Mouse (Mus musculus) hindbrain, postnatal 0 days (tissue): ENCODE measurements around the gene Teddm3. TPM values are rescaled to one million over a fixed set of nuclear protein-coding genes. Genes with fewer than 3 reads are reported as not detected.

Experiments used
- ATAC-seq: fragments of 200-750 bp; cut with Nextera tagmentation; 2 replicates; pipeline ENCODE4 v1.8.0; 2017; ENCODE audit warnings: mild to moderate bottlenecking, moderate TSS enrichment, moderate library complexity
- DNase-seq: peaks from one replicate; pipeline ENCODE4 v3.0.0-alpha.2; 2015; ENCODE audit warnings: low spot score
- H3K27ac ChIP-seq: fragments of 300-500 bp; sonication (generic); 2 replicates; pipeline ENCODE4 v1.5.1; 2014; ENCODE audit warnings: mild to moderate bottlenecking
- H3K27me3 ChIP-seq: fragments of 300-500 bp; sonication (generic); 2 replicates; pipeline ENCODE4 v1.6.1; 2014; ENCODE audit warnings: low read length, mixed read lengths; ENCODE audit not compliant: insufficient read depth
- H3K36me3 ChIP-seq: fragments of 300-500 bp; sonication (generic); 2 replicates; pipeline ENCODE4 v1.6.1; 2014; ENCODE audit warnings: low read length, mixed read lengths; ENCODE audit not compliant: insufficient read depth
- H3K4me1 ChIP-seq: fragments of 300-500 bp; sonication (generic); 2 replicates; pipeline ENCODE4 v1.6.1; 2014; ENCODE audit warnings: antibody characterized with exemption, low read length, mixed read lengths; ENCODE audit not compliant: insufficient read depth
- H3K4me2 ChIP-seq: fragments of 300-500 bp; sonication (generic); 2 replicates; pipeline ENCODE4 v1.6.1; 2014; ENCODE audit warnings: low read depth, mild to moderate bottlenecking, low read length, moderate library complexity, mixed read lengths
- H3K4me3 ChIP-seq: fragments of 300-500 bp; sonication (generic); 2 replicates; pipeline ENCODE4 v1.5.1; 2014; ENCODE audit warnings: low read length
- H3K9ac ChIP-seq: fragments of 300-500 bp; sonication (generic); replicated peaks from 2 replicates; pipeline ENCODE4 v1.6.1; 2014; ENCODE audit warnings: mild to moderate bottlenecking, low read length, moderate library complexity, mixed read lengths
- H3K9me3 ChIP-seq: fragments of 300-500 bp; sonication (generic); 2 replicates; pipeline ENCODE4 v1.6.1; 2016; ENCODE audit warnings: low read length, mixed read lengths
- CTCF ChIP-seq: IDR thresholded peaks from 2 replicates; pipeline ENCODE4 v1.5.1; 2016; ENCODE audit warnings: antibody characterized with exemption, control low read depth, low read depth
- WGBS: fragments of 180-500 bp; shearing (Covaris S2); extraction: QIAGEN DNeasy Blood & Tissue Kit; methylation state at CpG from one replicate; pipeline ENCODE4 v1.1.7; 2014; 5-methylcytosine and 5-hydroxymethylcytosine counted together
- polyA plus RNA-seq: library from polyadenylated mRNA; unstranded; fragments of >200 nt; fragmentation: Nextera tagmentation; extraction: Ambion mirVana; gene quantifications from 2 replicates; pipeline ENCODE4 v1.2.1, GENCODE M21; 2015
- total RNA-seq: library from RNA; depleted of rRNA; stranded (reverse); fragments of >200 nt; gene quantifications from 2 replicates; pipeline ENCODE4 v1.2.3, GENCODE M21; 2014

The Teddm3 gene
- total and polyA plus RNA-seq, 2 experiments from 2014 or later = 0.10 to 0.33 TPM

GRCm38 (mm10) chr16:21195260-21195866, 41.6 kb upstream of the Teddm3 start:
- Histone ChIP-seq H3K4me2 (no peak overlapping the region), H3K36me3 (no peaks in the 10 kb centered on the region), H3K9me3 (no peaks in the 10 kb centered on the region), H3K4me1 (no peaks in the 10 kb centered on the region), H3K4me3 (no peak overlapping the region), H3K9ac (no peak overlapping the region), H3K27me3 (no peaks in the 10 kb centered on the region), H3K27ac (no peak overlapping the region)
- WGBS = 52% methylated on average over 8 of the region's 8 CpGs
- TF ChIP-seq CTCF = no peak
- no peak for DNase-seq
- ATAC-seq = no peak

GRCm38 (mm10) chr16:21194182-21194581, 40.4 kb upstream of the Teddm3 start:
- H3K4me2 ChIP-seq = no peak overlapping the region
- H3K9ac ChIP-seq = no peak overlapping the region
- no peaks in the 10 kb centered on the region for H3K36me3 ChIP-seq
- H3K4me3 ChIP-seq = no peak overlapping the region
- no peak for TF ChIP-seq CTCF
- 90% methylated on average over 12 of the region's 12 CpGs for WGBS
- H3K9me3 ChIP-seq = no peaks in the 10 kb centered on the region
- H3K27me3 ChIP-seq = no peaks in the 10 kb centered on the region
- no peak overlapping the region for H3K27ac ChIP-seq
- no peak for ATAC-seq
- no peak for DNase-seq
- H3K4me1 ChIP-seq = no peaks in the 10 kb centered on the region

GRCm38 (mm10) chr16:21192509-21193354, 38.9 kb upstream of the Teddm3 start:
- no peak overlapping the region for H3K9ac ChIP-seq
- H3K4me2 ChIP-seq = no peak overlapping the region
- H3K4me1 ChIP-seq = no peaks in the 10 kb centered on the region
- H3K27me3 ChIP-seq = no peaks in the 10 kb centered on the region
- no peaks in the 10 kb centered on the region for H3K9me3 ChIP-seq
- no peak overlapping the region for H3K4me3 ChIP-seq
- WGBS = 38% methylated on average over 7 of the region's 7 CpGs
- H3K36me3 ChIP-seq = no peaks in the 10 kb centered on the region
- ATAC-seq (peak; percentile 76), DNase-seq (peak; percentile 92)
- TF ChIP-seq CTCF = peak; percentile 92
- no peak overlapping the region for H3K27ac ChIP-seq

- H3K4me2 ChIP-seq = no peak overlapping the region
- ATAC-seq (no peak), DNase-seq (no peak)
- no peak overlapping the region for H3K27ac ChIP-seq
- no peaks in the 10 kb centered on the region for H3K9me3 ChIP-seq
- 61% methylated on average over 14 of the region's 14 CpGs for WGBS
- H3K4me1 ChIP-seq = no peaks in the 10 kb centered on the region
- no peak overlapping the region for H3K9ac ChIP-seq
- TF ChIP-seq CTCF = no peak
- no peaks in the 10 kb centered on the region for H3K36me3 ChIP-seq
- H3K27me3 ChIP-seq = no peaks in the 10 kb centered on the region
- no peak overlapping the region for H3K4me3 ChIP-seq
Measured at GRCm38 (mm10) chr16:21191569-21191968, 37.8 kb upstream of the Teddm3 start.

GRCm38 (mm10) chr16:21188345-21188744, 34.5 kb upstream of the Teddm3 start:
- Histone ChIP-seq H3K9me3 (no peaks in the 10 kb centered on the region), H3K27me3 (no peaks in the 10 kb centered on the region), H3K36me3 (no peaks in the 10 kb centered on the region), H3K4me1 (no peaks in the 10 kb centered on the region), H3K4me3 (no peak overlapping the region), H3K9ac (no peak overlapping the region), H3K4me2 (no peak overlapping the region), H3K27ac (no peak overlapping the region)
- peak; percentile 44 for TF ChIP-seq CTCF
- no peak for DNase-seq
- ATAC-seq = no peak
- 80% methylated on average over 3 of the region's 3 CpGs for WGBS

- Histone ChIP-seq H3K27me3 (no peaks in the 10 kb centered on the region), H3K27ac (no peak overlapping the region), H3K36me3 (no peaks in the 10 kb centered on the region), H3K9ac (no peak overlapping the region), H3K4me3 (no peak overlapping the region), H3K4me2 (no peak overlapping the region), H3K4me1 (no peaks in the 10 kb centered on the region), H3K9me3 (no peaks in the 10 kb centered on the region)
- 30% methylated on average over 7 of the region's 7 CpGs for WGBS
- TF ChIP-seq CTCF = no peak
- DNase-seq (no peak), ATAC-seq (no peak)
Measured at GRCm38 (mm10) chr16:21187568-21187967, 33.8 kb upstream of the Teddm3 start.

GRCm38 (mm10) chr16:21184697-21185096, 30.9 kb upstream of the Teddm3 start:
- H3K4me3 ChIP-seq = no peak overlapping the region

More at GRCm38 (mm10) chr16:21184697-21185096, 30.9 kb upstream of the Teddm3 start:
- Histone ChIP-seq H3K9ac (no peak overlapping the region), H3K4me1 (no peaks in the 10 kb centered on the region), H3K27me3 (no peaks in the 10 kb centered on the region), H3K27ac (no peak overlapping the region), H3K36me3 (no peaks in the 10 kb centered on the region), H3K9me3 (no peaks in the 10 kb centered on the region), H3K4me2 (no peak overlapping the region)
- DNase-seq (no peak), ATAC-seq (no peak)
- TF ChIP-seq CTCF = no peak
